Mouse (Mus musculus): ENCODE measurements around the gene Stambpl1. TPM values are rescaled to one million over a fixed set of nuclear protein-coding genes. Genes with fewer than 3 reads are reported as not detected.
"Not testable (repeated sequence)": the region's sequence is repeated elsewhere in the genome, so short reads cannot be mapped to it uniquely, and the experiment has no call there.

The Stambpl1 gene
- total and polyA plus RNA-seq, 2 experiments from 2014 or later = 19.4 to 21.2 TPM

- no peaks in the 10 kb centered on the region for H3K27me3 ChIP-seq (ENCODE audit: insufficient read depth, low read length)
- WGBS = 68% methylated on average over 2 of the region's 2 CpGs
- H3K4me2 ChIP-seq (ENCODE audit: low read depth, low read length) = no peak overlapping the region
- H3K9ac ChIP-seq (replicated peaks; ENCODE audit: low read length) = no peak overlapping the region
- DNase-seq (ENCODE audit: low spot score) (no peak), ATAC-seq (no peak)
- H3K9me3 ChIP-seq (ENCODE audit: low read length) = no peaks in the 10 kb centered on the region
- peaks cover 12% of the 10 kb centered on the region for H3K4me1 ChIP-seq (ENCODE audit: insufficient read depth, low read length)
- H3K4me3 ChIP-seq (ENCODE audit: low read length) = no peak overlapping the region
- H3K27ac ChIP-seq = no peak overlapping the region
- TF ChIP-seq CTCF (IDR thresholded peaks at IDR 0.05; ENCODE audit: low read depth) = no peak
- no peaks in the 10 kb centered on the region for H3K36me3 ChIP-seq (ENCODE audit: insufficient read depth, low read length)
Observed at GRCm38 (mm10) chr19:34195031-34195430, 3.0 kb downstream of the Stambpl1 start.

GRCm38 (mm10) chr19:34198066-34198465, 6.0 kb downstream of the Stambpl1 start:
- H3K9ac ChIP-seq (replicated peaks; ENCODE audit: low read length) = no peak overlapping the region
- H3K9me3 ChIP-seq (ENCODE audit: low read length) = no peaks in the 10 kb centered on the region
- TF ChIP-seq CTCF (IDR thresholded peaks at IDR 0.05; ENCODE audit: low read depth) = no peak
- H3K4me2 ChIP-seq (ENCODE audit: low read depth, low read length) = no peak overlapping the region
- H3K27me3 ChIP-seq (ENCODE audit: insufficient read depth, low read length) = no peaks in the 10 kb centered on the region
- WGBS = 100% methylated on average over 1 of the region's 1 CpGs
- DNase-seq (ENCODE audit: low spot score) (no peak), ATAC-seq (no peak)
- no peak overlapping the region for H3K4me3 ChIP-seq (ENCODE audit: low read length)
- H3K4me1 ChIP-seq (ENCODE audit: insufficient read depth, low read length) = peaks cover 12% of the 10 kb centered on the region
- H3K27ac ChIP-seq = no peak overlapping the region
- no peaks in the 10 kb centered on the region for H3K36me3 ChIP-seq (ENCODE audit: insufficient read depth, low read length)

- no peak for TF ChIP-seq CTCF (IDR thresholded peaks at IDR 0.05; ENCODE audit: low read depth)
- no peak for DNase-seq (ENCODE audit: low spot score)
- WGBS = 92% methylated on average over 4 of the region's 4 CpGs
Observed at GRCm38 (mm10) chr19:34198901-34199300, 6.9 kb downstream of the Stambpl1 start.

GRCm38 (mm10) chr19:34199488-34199887, 7.5 kb downstream of the Stambpl1 start:
- no peaks in the 10 kb centered on the region for H3K9me3 ChIP-seq (ENCODE audit: low read length)
- no peaks in the 10 kb centered on the region for H3K27me3 ChIP-seq (ENCODE audit: insufficient read depth, low read length)
- no peak for TF ChIP-seq CTCF (IDR thresholded peaks at IDR 0.05; ENCODE audit: low read depth)
- DNase-seq (ENCODE audit: low spot score) (no peak), ATAC-seq (no peak)
- 0 out of 2 replicates have a peak, but pooled peaks cover 4% of the 10 kb centered on the region for H3K4me1 ChIP-seq (ENCODE audit: insufficient read depth, low read length)
- no peaks in the 10 kb centered on the region for H3K36me3 ChIP-seq (ENCODE audit: insufficient read depth, low read length)
- no peak overlapping the region for H3K27ac ChIP-seq
- H3K9ac ChIP-seq (replicated peaks; ENCODE audit: low read length) = no peak overlapping the region
- H3K4me2 ChIP-seq (ENCODE audit: low read depth, low read length) = no peak overlapping the region
- no peak overlapping the region for H3K4me3 ChIP-seq (ENCODE audit: low read length)
- 73% methylated on average over 2 of the region's 2 CpGs for WGBS

More at GRCm38 (mm10) chr19:34198901-34199300, 6.9 kb downstream of the Stambpl1 start:
- no peaks in the 10 kb centered on the region for H3K27me3 ChIP-seq (ENCODE audit: insufficient read depth, low read length)
- H3K4me2 ChIP-seq (ENCODE audit: low read depth, low read length) = no peak overlapping the region
- H3K36me3 ChIP-seq (ENCODE audit: insufficient read depth, low read length) = no peaks in the 10 kb centered on the region
- H3K4me3 ChIP-seq (ENCODE audit: low read length) = no peak overlapping the region
- ATAC-seq = no peak
- no peak overlapping the region for H3K9ac ChIP-seq (replicated peaks; ENCODE audit: low read length)
- H3K4me1 ChIP-seq (ENCODE audit: insufficient read depth, low read length) = peaks cover 9% of the 10 kb centered on the region
- no peaks in the 10 kb centered on the region for H3K9me3 ChIP-seq (ENCODE audit: low read length)
- H3K27ac ChIP-seq = no peak overlapping the region

- DNase-seq (ENCODE audit: low spot score) (no peak), ATAC-seq (no peak)
- Histone ChIP-seq H3K4me1 (ENCODE audit: insufficient read depth, low read length) (no peaks in the 10 kb centered on the region), H3K27ac (no peak overlapping the region), H3K9ac (replicated peaks; ENCODE audit: low read length) (no peak overlapping the region), H3K36me3 (ENCODE audit: insufficient read depth, low read length) (no peaks in the 10 kb centered on the region), H3K4me2 (ENCODE audit: low read depth, low read length) (no peak overlapping the region), H3K4me3 (ENCODE audit: low read length) (no peak overlapping the region), H3K27me3 (ENCODE audit: insufficient read depth, low read length) (no peaks in the 10 kb centered on the region), H3K9me3 (ENCODE audit: low read length) (no peaks in the 10 kb centered on the region)
- no peak for TF ChIP-seq CTCF (IDR thresholded peaks at IDR 0.05; ENCODE audit: low read depth)
- 81% methylated on average over 2 of the region's 2 CpGs for WGBS
Observed at GRCm38 (mm10) chr19:34202668-34203067, 10.6 kb downstream of the Stambpl1 start.

- H3K4me3 ChIP-seq (ENCODE audit: low read length); H3K4me1 ChIP-seq (ENCODE audit: insufficient read depth, low read length); H3K27me3 ChIP-seq (ENCODE audit: insufficient read depth, low read length); H3K9ac ChIP-seq (replicated peaks; ENCODE audit: low read length); H3K36me3 ChIP-seq (ENCODE audit: insufficient read depth, low read length); H3K27ac ChIP-seq; H3K9me3 ChIP-seq (ENCODE audit: low read length); H3K4me2 ChIP-seq (ENCODE audit: low read depth, low read length); ATAC-seq; DNase-seq (ENCODE audit: low spot score): not testable (repeated sequence)
- WGBS = 78% methylated on average over 3 of the region's 4 CpGs
Observed at GRCm38 (mm10) chr19:34206128-34206527, 14.1 kb downstream of the Stambpl1 start.

GRCm38 (mm10) chr19:34206760-34207440, 14.9 kb downstream of the Stambpl1 start:
- no peaks in the 10 kb centered on the region for H3K9me3 ChIP-seq (ENCODE audit: low read length)
- H3K36me3 ChIP-seq (ENCODE audit: insufficient read depth, low read length) = no peaks in the 10 kb centered on the region
- DNase-seq (ENCODE audit: low spot score) (no peak), ATAC-seq (no peak)
- no peak overlapping the region for H3K4me3 ChIP-seq (ENCODE audit: low read length)
- no peaks in the 10 kb centered on the region for H3K27me3 ChIP-seq (ENCODE audit: insufficient read depth, low read length)
- 84% methylated on average over 8 of the region's 8 CpGs for WGBS
- H3K9ac ChIP-seq (replicated peaks; ENCODE audit: low read length) = no peak overlapping the region
- no peaks in the 10 kb centered on the region for H3K4me1 ChIP-seq (ENCODE audit: insufficient read depth, low read length)
- no peak for TF ChIP-seq CTCF (IDR thresholded peaks at IDR 0.05; ENCODE audit: low read depth)
- no peak overlapping the region for H3K27ac ChIP-seq
- H3K4me2 ChIP-seq (ENCODE audit: low read depth, low read length) = no peak overlapping the region

All from hindbrain, postnatal 0 days (tissue).